Mouse (Mus musculus) adrenal gland, adult (tissue): ENCODE measurements at regions not wholly inside any gene's neighbourhood (a gene's known extent, or its start where the extent isn't known, plus 50 kb on each side); places are given as distances from the start of the nearest gene placed in this dataset.

ENCODE experiments used
- DNase-seq, 2 experiments: peaks; one replicate each; pipeline ENCODE4 v3.0.0; 2022 to 2023; ENCODE audit warnings: low spot score in 1 of 2; ENCODE audit not compliant: inconsistent age in 2 of 2

DNA sequence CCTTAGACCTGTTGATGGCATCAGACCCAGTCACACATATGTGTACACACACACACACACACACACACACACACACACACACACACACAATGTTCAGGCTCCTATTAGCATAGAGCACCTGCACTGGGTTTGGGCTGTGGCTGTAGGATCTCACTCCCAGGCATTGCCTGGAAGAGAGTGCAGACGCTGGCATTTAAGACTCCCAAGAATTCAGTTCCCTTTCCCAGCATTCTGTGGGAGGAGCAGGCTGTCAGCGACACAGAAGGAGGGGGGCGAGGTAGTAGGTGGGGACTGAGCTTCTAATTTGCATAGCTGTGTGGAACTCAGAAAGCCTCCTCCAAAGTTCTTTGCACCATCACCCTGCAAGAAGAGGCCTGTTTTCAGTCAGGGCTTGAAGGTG is 374.2 kb upstream of the Fam49b start:
- DNase-seq: peak in 1 of 2 experiments; percentile 30

- DNase-seq: no peak
These were observed 374.6 kb upstream of the Fam49b start for GRCm38 (mm10) chr15:64434908-64435307.

- peak in 1 of 2 experiments; percentile 35 for DNase-seq
These were observed 372.4 kb upstream of the Gm21798 start for GRCm38 (mm10) chr15:64445076-64445475.

GRCm38 (mm10) chr15:64446411-64447072 is 371.0 kb upstream of the Gm21798 start:
- DNase-seq: no peak

DNA sequence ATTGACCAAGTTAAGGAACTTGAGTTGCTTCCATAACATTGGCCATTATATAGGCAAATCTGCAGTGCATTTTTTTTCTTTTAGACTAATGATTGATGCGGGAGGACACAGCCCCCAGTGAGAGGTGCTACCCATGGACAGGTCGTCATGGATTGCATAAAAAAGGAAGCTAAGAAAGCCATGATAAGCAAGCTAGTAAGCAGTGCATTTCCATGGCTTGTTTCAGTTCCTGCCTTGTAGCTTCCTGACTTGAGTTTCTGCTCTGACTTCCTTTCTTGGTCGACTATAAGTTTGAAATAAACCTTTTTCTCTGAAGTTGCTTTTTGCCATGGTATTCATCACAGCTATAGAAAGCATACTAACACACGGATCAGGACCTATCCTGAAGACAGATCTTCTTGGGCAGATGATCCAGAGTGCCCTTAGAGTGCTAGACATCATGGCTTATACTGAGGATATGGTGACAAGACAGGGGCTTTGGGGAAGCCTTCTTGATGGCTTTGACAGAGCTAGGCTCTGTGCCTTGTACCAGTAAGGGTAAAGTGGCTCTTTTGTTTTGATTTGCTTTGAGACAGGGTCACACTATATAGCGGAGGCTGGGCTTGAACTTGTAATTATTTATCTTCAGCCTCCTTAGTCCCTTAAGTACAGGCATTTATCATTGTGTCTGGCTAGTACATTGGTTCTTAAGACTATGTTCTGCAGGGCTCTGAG is 370.1 kb upstream of the Gm21798 start:
- no peak for DNase-seq

DNA sequence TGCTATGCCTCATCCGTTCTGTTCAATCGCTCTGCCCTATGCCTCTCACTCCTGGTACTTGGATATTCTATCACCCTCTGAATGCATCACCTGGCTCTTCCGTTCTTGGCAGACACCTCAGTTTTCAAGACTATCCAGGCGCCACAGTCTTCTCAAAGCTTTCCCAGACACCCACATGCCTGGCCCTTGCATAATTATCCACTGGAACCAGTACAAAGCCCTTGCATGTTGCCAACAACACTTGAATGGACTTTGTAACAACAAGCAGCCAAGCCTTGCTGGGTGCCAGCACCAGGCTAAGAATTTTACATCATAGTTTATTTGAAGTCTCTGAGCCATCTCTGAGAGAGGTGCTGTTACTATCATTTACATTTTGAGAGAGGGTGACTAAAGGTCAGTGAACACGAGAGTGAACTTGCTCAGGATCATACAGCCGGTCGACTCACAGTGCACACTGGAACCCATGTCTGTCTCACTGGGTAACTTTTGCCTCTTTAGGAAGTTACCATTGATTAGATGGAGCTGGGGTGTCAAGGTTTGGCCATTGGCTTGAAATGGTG is 368.8 kb upstream of the Gm21798 start:
- peak in 1 of 2 experiments; percentile 49 for DNase-seq

- DNase-seq: peak in 1 of 2 experiments; percentile 27
These were observed 346.8 kb upstream of the Gm21798 start for GRCm38 (mm10) chr15:64470743-64471142.

DNA sequence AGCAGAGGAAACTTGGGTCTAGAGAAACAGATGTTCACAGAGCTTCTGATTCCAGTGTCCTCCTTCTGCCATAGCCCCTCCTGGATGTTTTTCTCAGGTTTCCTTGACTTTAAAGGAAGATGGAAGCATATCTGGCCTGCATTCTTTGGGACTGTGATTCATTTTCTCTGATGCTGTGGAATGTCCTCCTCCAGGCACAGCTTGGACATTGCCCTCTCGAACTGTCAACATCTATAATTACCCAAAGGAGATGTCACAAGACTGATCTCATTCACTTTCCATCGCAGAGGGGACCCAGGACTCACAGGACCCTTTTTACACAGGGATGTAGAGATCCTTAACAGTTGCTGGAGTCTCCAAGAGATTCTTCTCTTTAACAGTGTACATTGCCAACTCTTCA is 345.9 kb upstream of the Gm21798 start:
- no peak for DNase-seq

GRCm38 (mm10) chr15:64474236-64474635 is 343.3 kb upstream of the Gm21798 start:
- no peak for DNase-seq

DNA sequence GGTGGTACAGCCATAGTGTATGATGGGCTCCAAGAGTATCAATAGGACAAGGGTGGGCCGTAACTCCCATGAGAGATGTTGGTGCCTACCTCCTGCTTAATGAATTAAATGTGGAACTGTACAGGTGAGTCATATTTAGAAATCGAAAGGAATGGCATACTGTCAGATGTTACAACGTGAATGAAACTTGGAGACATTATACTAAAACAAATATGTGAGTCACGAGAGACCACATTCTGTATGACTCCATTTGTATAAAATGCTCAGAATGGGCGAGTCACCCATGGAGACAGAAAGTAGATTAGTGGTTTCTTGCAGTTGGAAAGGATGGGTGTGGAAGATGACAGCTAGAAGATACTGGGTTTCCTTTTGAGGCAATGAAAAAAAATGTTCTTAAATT is 340.4 kb upstream of the Gm21798 start:
- no peak for DNase-seq

DNA sequence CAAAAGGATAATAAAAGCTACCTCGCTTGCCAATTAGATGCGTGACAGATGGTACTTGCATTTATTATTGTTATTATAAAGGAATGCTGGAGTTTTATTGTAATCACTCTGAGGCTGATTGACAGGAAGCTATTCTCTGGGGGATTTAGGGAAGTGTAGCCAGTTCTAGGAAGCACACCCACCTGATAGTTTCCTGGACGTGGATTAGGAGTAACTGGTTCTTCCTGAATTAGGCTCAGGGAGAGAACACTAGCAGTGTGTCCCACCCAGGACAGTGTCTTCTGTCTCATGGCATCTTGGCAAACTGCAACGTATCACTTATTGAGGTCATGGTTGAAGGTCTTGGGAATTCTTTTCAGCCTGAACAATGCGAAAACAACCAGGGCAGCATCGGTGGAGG is 336.9 kb upstream of the Gm21798 start:
- DNase-seq: no peak

DNA sequence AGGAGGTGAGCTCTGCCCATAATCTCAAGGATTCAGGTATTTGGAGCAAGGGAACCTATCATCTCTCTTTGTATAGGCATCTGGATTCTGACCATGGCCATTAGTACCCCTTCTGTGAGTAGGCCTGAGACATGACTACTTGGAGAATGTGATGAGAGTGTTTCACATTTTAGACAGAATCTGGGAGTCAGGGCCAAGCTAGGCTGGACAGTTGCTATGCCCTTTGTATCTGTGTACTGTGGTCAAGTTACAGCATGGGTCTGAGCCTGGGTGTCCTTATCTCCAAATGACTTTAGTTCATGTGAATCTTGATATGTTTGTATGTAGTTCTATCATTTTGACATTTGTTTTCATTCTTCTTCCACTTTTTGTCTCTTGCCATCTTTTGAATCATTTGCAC is 336.3 kb upstream of the Gm21798 start:
- no peak for DNase-seq

- no peak for DNase-seq
These were observed 334.5 kb upstream of the Gm21798 start for GRCm38 (mm10) chr15:64482960-64483359.

- no peak for DNase-seq
These were observed 329.7 kb upstream of the Gm21798 start for GRCm38 (mm10) chr15:64487801-64488200.

DNA sequence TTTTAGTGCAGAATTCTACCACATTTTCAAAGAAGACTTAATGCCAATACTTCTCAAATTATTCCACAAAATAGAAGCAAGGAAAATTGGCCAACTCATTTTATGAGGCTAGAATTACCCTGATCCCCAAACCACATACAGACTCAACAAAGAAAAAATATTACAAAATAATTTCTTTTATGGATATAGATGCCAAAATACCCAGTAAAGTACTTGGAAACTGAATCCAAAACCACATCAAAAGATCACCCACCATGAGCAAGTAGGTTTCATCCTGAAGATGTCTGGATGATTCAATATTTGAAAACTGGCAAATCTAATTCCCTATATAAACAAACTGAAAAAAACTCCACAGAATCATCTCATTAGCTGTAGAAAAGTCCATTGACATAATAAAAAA is 316.7 kb upstream of the Gm21798 start:
- no peak for DNase-seq

DNA sequence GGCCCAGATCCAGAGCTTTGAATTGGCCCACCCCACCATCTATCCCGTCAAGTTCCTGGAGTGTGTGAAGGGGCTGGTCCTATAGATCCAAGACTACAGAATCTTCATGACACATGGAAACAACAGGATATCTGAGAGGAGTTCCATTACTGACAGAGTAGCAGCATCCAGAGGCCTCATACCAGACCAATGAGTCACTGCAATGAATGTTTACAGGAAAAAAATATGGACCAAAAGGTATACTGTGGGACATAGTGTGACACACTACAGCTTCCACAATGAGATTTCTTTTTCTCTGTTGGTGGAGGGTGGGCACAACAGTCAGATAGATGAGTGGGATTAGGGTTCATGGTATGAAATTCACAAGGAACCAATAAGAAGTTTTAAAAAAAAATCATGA is 316.0 kb upstream of the Gm21798 start:
- DNase-seq: no peak

DNA sequence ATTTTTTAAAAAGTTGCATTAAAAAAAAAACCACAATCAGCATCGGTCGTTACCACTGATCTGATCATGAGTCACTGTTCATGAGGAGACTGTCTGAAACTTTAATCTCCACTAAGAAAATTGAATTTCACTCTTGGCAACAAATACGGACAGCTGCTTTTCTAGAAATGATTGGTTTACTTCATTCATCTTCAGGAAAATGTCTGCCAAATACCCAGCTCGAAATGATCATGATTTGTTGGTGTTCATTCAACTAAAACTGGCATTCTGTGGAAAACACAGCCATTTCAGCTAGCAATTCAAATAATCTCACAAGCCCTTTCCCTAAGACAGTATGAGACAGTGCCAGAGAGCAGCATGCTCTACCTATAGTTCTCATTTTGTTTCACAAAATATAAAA is 312.7 kb upstream of the Gm21798 start:
- DNase-seq: no peak

GRCm38 (mm10) chr15:64510649-64511048 is 306.8 kb upstream of the Gm21798 start:
- DNase-seq: no peak

DNA sequence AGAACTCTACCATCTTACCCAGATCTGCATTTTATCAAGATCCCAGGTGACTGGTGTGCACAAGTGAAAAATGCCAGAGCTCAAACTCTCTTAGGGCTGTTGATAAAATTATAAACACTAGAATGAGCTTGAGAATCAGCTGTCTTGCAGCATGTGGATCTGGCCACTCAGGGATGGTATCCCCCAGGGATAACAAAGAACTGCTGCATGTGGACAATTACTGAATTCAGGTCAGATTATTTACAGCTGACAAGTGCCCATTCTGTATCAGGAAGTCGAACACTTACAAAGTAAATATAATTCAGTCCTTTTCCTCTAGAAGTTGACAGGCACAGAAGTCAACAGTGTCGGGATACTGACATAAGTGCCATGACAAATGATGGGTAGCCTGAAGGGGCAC is 306.3 kb upstream of the Gm21798 start:
- no peak for DNase-seq

DNA sequence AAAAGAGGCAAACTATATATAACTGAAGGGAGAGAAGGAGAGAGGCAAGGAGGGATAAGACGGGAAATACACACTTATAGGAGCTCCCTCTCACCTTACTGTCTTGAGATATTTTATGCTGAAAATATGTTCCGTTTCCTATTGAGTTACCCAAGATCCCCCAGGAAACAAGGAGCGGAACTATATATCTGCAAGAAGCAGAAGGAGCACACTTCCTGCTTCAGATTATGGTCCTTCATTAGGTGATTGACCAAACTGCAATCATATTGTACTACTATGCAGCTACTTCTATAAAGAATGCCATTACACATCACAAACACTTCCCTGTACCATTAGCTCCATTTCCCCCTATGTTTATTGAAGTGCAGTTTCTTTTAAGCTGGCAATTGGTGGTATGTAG is 304.9 kb upstream of the Gm21798 start:
- DNase-seq: no peak

DNA sequence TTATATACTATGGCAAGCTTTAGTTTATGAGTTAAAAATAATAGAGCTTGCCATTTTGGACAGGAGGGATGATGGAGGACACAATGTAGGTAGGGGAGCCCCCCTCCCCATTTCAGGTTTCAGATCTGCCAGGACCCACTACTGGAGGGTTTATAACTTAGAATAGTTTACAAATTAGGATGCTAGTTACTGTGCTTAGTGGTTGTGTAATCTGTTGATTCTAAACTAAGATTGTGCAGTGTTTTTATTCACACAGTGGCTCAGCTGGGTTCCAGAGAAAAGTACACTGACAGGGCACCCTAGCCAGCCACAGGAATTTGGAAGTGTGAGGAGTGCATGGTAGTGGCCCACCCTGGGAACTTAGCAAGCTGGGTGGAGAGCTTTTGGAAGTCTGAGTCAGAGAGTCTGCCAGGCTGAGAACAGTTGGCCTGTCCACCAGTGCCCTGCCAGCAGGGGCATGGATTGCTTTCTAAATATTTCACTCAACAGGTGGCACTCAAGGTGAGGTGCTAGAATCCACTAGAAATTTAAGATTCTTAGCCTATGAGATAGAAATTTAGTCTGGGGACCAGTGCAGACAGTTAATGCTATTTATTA is 303.9 kb upstream of the Gm21798 start:
- no peak for DNase-seq

DNA sequence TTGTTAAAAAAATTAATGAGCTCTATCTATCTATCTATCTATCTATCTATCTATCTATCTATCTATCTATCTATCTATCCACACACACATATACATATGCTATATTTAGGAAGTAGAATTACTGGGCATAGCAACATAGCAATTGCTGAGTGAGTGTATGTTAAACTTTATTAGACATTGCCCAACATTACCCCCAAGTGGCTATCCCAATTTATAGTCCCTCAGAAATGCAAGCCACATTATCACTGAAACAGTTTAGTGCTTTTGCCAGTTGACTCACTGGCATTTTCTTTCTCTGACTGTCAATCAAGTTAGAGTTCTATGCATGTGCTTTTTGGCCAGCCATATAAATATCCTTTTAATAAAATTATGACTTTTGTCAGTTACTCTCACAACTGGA is 302.3 kb upstream of the Gm21798 start:
- DNase-seq: no peak
